Mouse (Mus musculus) limb, embryonic 11.5 days (tissue): Measurements from ENCODE around the gene 1700037H04Rik. TPM values are rescaled to one million over a fixed set of nuclear protein-coding genes. Genes with fewer than 3 reads are reported as not detected.

ENCODE experiments used
- ATAC-seq: fragments of 200-750 bp; cut with Nextera tagmentation; 2 replicates; pipeline ENCODE4 v1.8.0; 2017; ENCODE audit warnings: low read depth; ENCODE audit not compliant: insufficient number of reproducible peaks, low FRiP score, low TSS enrichment
- DNase-seq: peaks from one replicate; pipeline ENCODE4 v3.0.0-alpha.2; 2015; ENCODE audit warnings: low spot score
- H3K27ac ChIP-seq: fragments of 300-500 bp; sonication (generic); replicated peaks from 2 replicates; pipeline ENCODE4 v1.5.1; 2014; ENCODE audit warnings: low read depth, mild to moderate bottlenecking, low read length
- H3K27me3 ChIP-seq: fragments of 300-500 bp; sonication (generic); 2 replicates; pipeline ENCODE4 v1.6.1; 2014; ENCODE audit warnings: mild to moderate bottlenecking, low read length, mixed read lengths; ENCODE audit not compliant: control insufficient read depth, insufficient read depth
- H3K36me3 ChIP-seq: fragments of 300-500 bp; sonication (generic); 2 replicates; pipeline ENCODE4 v1.6.1; 2014; ENCODE audit warnings: mild to moderate bottlenecking, low read length, moderate library complexity, mixed read lengths; ENCODE audit not compliant: control insufficient read depth, insufficient read depth
- H3K4me1 ChIP-seq: fragments of 300-500 bp; sonication (generic); 2 replicates; pipeline ENCODE4 v1.6.1; 2014; ENCODE audit warnings: low read length, mixed read lengths; ENCODE audit not compliant: control insufficient read depth, insufficient read depth
- H3K4me2 ChIP-seq: fragments of 300-500 bp; sonication (generic); 2 replicates; pipeline ENCODE4 v1.6.1; 2014; ENCODE audit warnings: low read depth, mild to moderate bottlenecking, moderate library complexity; ENCODE audit not compliant: severe bottlenecking
- H3K4me3 ChIP-seq: fragments of 300-500 bp; sonication (generic); 2 replicates; pipeline ENCODE4 v1.5.1; 2014; ENCODE audit warnings: low read depth, low read length
- H3K9ac ChIP-seq: fragments of 300-500 bp; sonication (generic); 2 replicates; pipeline ENCODE4 v1.6.1; 2014; ENCODE audit warnings: mild to moderate bottlenecking, low read length
- H3K9me3 ChIP-seq: fragments of 300-500 bp; sonication (generic); 2 replicates; pipeline ENCODE4 v1.6.1; 2016; ENCODE audit warnings: low read length; ENCODE audit not compliant: control insufficient read depth
- WGBS: fragments of 180-500 bp; shearing (Covaris S2); extraction: QIAGEN DNeasy Blood & Tissue Kit; methylation state at CpG from one replicate; pipeline ENCODE4 v1.1.7; 2014; 5-methylcytosine and 5-hydroxymethylcytosine counted together
- polyA plus RNA-seq: library from polyadenylated mRNA; unstranded; fragments of >200 nt; fragmentation: Nextera tagmentation; extraction: Ambion mirVana; gene quantifications from 2 replicates; pipeline ENCODE4 v1.2.1, GENCODE M21; 2014

Gene 1700037H04Rik
- polyA plus RNA-seq, 1 experiment from 2014 or later: 78.0 TPM

GRCm38 (mm10) chr2:131200710-131201109 lies 40.8 kb upstream of the 1700037H04Rik start:
- DNase-seq: no peak
- Histone ChIP-seq H3K4me1 (no peaks in the 10 kb centered on the region), H3K9me3 (no peaks in the 10 kb centered on the region), H3K4me3 (no peak overlapping the region), H3K27ac (no peak overlapping the region), H3K9ac (no peak overlapping the region), H3K36me3 (peaks cover 2% of the 10 kb centered on the region; the same call in 1 of the 2 replicates), H3K4me2 (no peak overlapping the region), H3K27me3 (no peaks in the 10 kb centered on the region)
- 83% methylated on average over 2 of the region's 2 CpGs for WGBS
- no peak for ATAC-seq

GRCm38 (mm10) chr2:131196606-131197316 lies 36.9 kb upstream of the 1700037H04Rik start:
- Histone ChIP-seq H3K9me3 (no peaks in the 10 kb centered on the region), H3K36me3 (peaks cover 7% of the 10 kb centered on the region; the same call in 1 of the 2 replicates), H3K4me2 (no peak overlapping the region), H3K9ac (no peak overlapping the region), H3K4me3 (no peak overlapping the region), H3K4me1 (no peaks in the 10 kb centered on the region), H3K27me3 (no peaks in the 10 kb centered on the region), H3K27ac (no peak overlapping the region)
- DNase-seq (no peak), ATAC-seq (no peak)
- WGBS: 89% methylated on average over 16 of the region's 16 CpGs

- no peak for ATAC-seq
- WGBS: 78% methylated on average over 7 of the region's 7 CpGs
- Histone ChIP-seq H3K27ac (no peak overlapping the region), H3K27me3 (no peaks in the 10 kb centered on the region), H3K4me3 (no peak overlapping the region), H3K4me1 (peaks cover 20% of the 10 kb centered on the region), H3K9ac (no peak overlapping the region), H3K36me3 (peaks cover 5% of the 10 kb centered on the region), H3K9me3 (no peaks in the 10 kb centered on the region), H3K4me2 (no peak overlapping the region)
- DNase-seq: no peak
These were observed 31.1 kb upstream of the 1700037H04Rik start for GRCm38 (mm10) chr2:131191005-131191390.

- Histone ChIP-seq H3K9ac (no peak overlapping the region), H3K27me3 (no peaks in the 10 kb centered on the region), H3K27ac (no peak overlapping the region), H3K9me3 (no peaks in the 10 kb centered on the region), H3K4me1 (peaks cover 23% of the 10 kb centered on the region), H3K4me2 (no peak overlapping the region), H3K4me3 (no peak overlapping the region), H3K36me3 (peaks cover 5% of the 10 kb centered on the region)
- 36% methylated on average over 10 of the region's 10 CpGs for WGBS
- no peak for ATAC-seq
- peak; percentile 48 for DNase-seq
These were observed 30.6 kb upstream of the 1700037H04Rik start for GRCm38 (mm10) chr2:131190344-131191004.

GRCm38 (mm10) chr2:131189521-131190309 lies 29.8 kb upstream of the 1700037H04Rik start:
- H3K4me2 ChIP-seq: no peak overlapping the region
- no peak for ATAC-seq
- peaks cover 23% of the 10 kb centered on the region for H3K4me1 ChIP-seq
- 54% methylated on average over 5 of the region's 5 CpGs for WGBS
- H3K9ac ChIP-seq: no peak overlapping the region
- no peaks in the 10 kb centered on the region for H3K9me3 ChIP-seq
- H3K36me3 ChIP-seq: peaks cover 5% of the 10 kb centered on the region
- no peak for DNase-seq
- no peak overlapping the region for H3K27ac ChIP-seq
- H3K4me3 ChIP-seq: no peak overlapping the region
- no peaks in the 10 kb centered on the region for H3K27me3 ChIP-seq

GRCm38 (mm10) chr2:131188311-131188710 lies 28.4 kb upstream of the 1700037H04Rik start:
- Histone ChIP-seq H3K4me1 (peaks cover 23% of the 10 kb centered on the region), H3K4me3 (no peak overlapping the region; the same call in 1 of the 2 replicates), H3K9me3 (no peaks in the 10 kb centered on the region), H3K27me3 (no peaks in the 10 kb centered on the region), H3K9ac (no peak overlapping the region), H3K4me2 (no peak overlapping the region), H3K27ac (no peak overlapping the region), H3K36me3 (no peaks in the 10 kb centered on the region; the same call in 1 of the 2 replicates)
- 93% methylated on average over 5 of the region's 5 CpGs for WGBS
- DNase-seq (no peak), ATAC-seq (no peak)

- Histone ChIP-seq H3K9me3 (no peaks in the 10 kb centered on the region), H3K27ac (no peak overlapping the region), H3K27me3 (no peaks in the 10 kb centered on the region), H3K4me3 (peak overlapping the region; percentile 62), H3K9ac (peak overlapping the region; percentile 73), H3K4me2 (peak overlapping the region; percentile 86), H3K36me3 (no peaks in the 10 kb centered on the region; the same call in 1 of the 2 replicates), H3K4me1 (peaks cover 23% of the 10 kb centered on the region)
- 27% methylated on average over 3 of the region's 3 CpGs for WGBS
- ATAC-seq (no peak), DNase-seq (peak; percentile 47)
These were observed 27.7 kb upstream of the 1700037H04Rik start for GRCm38 (mm10) chr2:131187602-131187922.
